Mouse (Mus musculus): ENCODE results near the gene Camkv. TPM values are rescaled to one million over a fixed set of nuclear protein-coding genes. Genes with fewer than 3 reads are reported as not detected.

Gene Camkv
- polyA plus RNA-seq (2012; rRNA removed), result 14.2 and 16.7 TPM in 2 replicates
- polyA plus RNA-seq (2014; fragmentation: Nextera tagmentation; extraction: Ambion mirVana), result 3.5 and 4.5 TPM in 2 replicates

- no peaks in the 10 kb centered on the region for H3K27me3 ChIP-seq (ENCODE audit: control insufficient read depth, insufficient read depth, low read length)
- H3K27ac ChIP-seq (replicated peaks; ENCODE audit: low read depth, low read length), result no peak within 1 kb of the TSS
- ATAC-seq (ENCODE audit: low FRiP score, low read depth) (no peak), DNase-seq (ENCODE audit: low spot score) (no peak)
- H3K36me3 ChIP-seq (ENCODE audit: control insufficient read depth, insufficient read depth, low read length), result no peaks in the 10 kb centered on the region
- H3K9ac ChIP-seq (ENCODE audit: low read depth, low read length, severe bottlenecking), result peak within 1 kb of the TSS; percentile 68
- WGBS, result 2% methylated on average over 3 of the region's 3 CpGs
- H3K4me2 ChIP-seq (replicated peaks; ENCODE audit: low read depth, low read length, severe bottlenecking), result peak within 1 kb of the TSS; percentile 97
- no peaks in the 10 kb centered on the region for H3K9me3 ChIP-seq (ENCODE audit: control insufficient read depth, low read length)
- H3K4me1 ChIP-seq (ENCODE audit: control insufficient read depth, insufficient read depth, low read length), result peaks cover 11% of the 10 kb centered on the region
- H3K4me3 ChIP-seq (replicated peaks; ENCODE audit: low read length), result peak within 1 kb of the TSS; percentile 57
- TF ChIP-seq POLR2A (IDR thresholded peaks at IDR 0.05; ENCODE audit: borderline replicate concordance, extremely low read depth, insufficient read depth, insufficient read length), result no peak
Measured at GRCm38 (mm10) chr9:107935374-107935773, at the start of gene Camkv. Camkv (plus strand) TSS chr9:107935674.

GRCm38 (mm10) chr9:107887804-107888266 lies 47.6 kb upstream of the Camkv start, which contains the start of gene Mon1a:
Mon1a (plus strand) TSS chr9:107888151.
- ATAC-seq (ENCODE audit: low FRiP score, low read depth), result peak; percentile 93
- 1% methylated on average over 28 of the region's 28 CpGs for WGBS
- H3K4me3 ChIP-seq (replicated peaks; ENCODE audit: low read length), result peak within 1 kb of the TSS; percentile 75
- H3K4me2 ChIP-seq (replicated peaks; ENCODE audit: low read depth, low read length, severe bottlenecking), result peak within 1 kb of the TSS; percentile 65
- no peaks in the 10 kb centered on the region for H3K27me3 ChIP-seq (ENCODE audit: control insufficient read depth, insufficient read depth, low read length)
- 0 out of 2 replicates have a peak, but pooled peaks have one; percentile 19 for TF ChIP-seq POLR2A (IDR thresholded peaks at IDR 0.05; ENCODE audit: borderline replicate concordance, extremely low read depth, insufficient read depth, insufficient read length)
- H3K27ac ChIP-seq (replicated peaks; ENCODE audit: low read depth, low read length), result peak within 1 kb of the TSS; percentile 55; the same call in 1 of the 2 replicates
- peak; percentile 82 for DNase-seq (ENCODE audit: low spot score)
- peak within 1 kb of the TSS; percentile 66 for H3K9ac ChIP-seq (ENCODE audit: low read depth, low read length, severe bottlenecking)
- no peaks in the 10 kb centered on the region for H3K9me3 ChIP-seq (ENCODE audit: control insufficient read depth, low read length)
- H3K4me1 ChIP-seq (ENCODE audit: control insufficient read depth, insufficient read depth, low read length), result no peaks in the 10 kb centered on the region
- no peaks in the 10 kb centered on the region for H3K36me3 ChIP-seq (ENCODE audit: control insufficient read depth, insufficient read depth, low read length)

- peak overlapping the region; percentile 65 for H3K4me2 ChIP-seq (replicated peaks; ENCODE audit: low read depth, low read length, severe bottlenecking)
- TF ChIP-seq POLR2A (IDR thresholded peaks at IDR 0.05; ENCODE audit: borderline replicate concordance, extremely low read depth, insufficient read depth, insufficient read length), result no peak
- DNase-seq (ENCODE audit: low spot score) (peak; percentile 18), ATAC-seq (ENCODE audit: low FRiP score, low read depth) (peak; percentile 79)
- H3K4me1 ChIP-seq (ENCODE audit: control insufficient read depth, insufficient read depth, low read length), result no peaks in the 10 kb centered on the region
- H3K36me3 ChIP-seq (ENCODE audit: control insufficient read depth, insufficient read depth, low read length), result no peaks in the 10 kb centered on the region
- peak overlapping the region; percentile 55; the same call in 1 of the 2 replicates for H3K27ac ChIP-seq (replicated peaks; ENCODE audit: low read depth, low read length)
- 0% methylated on average over 18 of the region's 18 CpGs for WGBS
- peak overlapping the region; percentile 66 for H3K9ac ChIP-seq (ENCODE audit: low read depth, low read length, severe bottlenecking)
- peak overlapping the region; percentile 75 for H3K4me3 ChIP-seq (replicated peaks; ENCODE audit: low read length)
- H3K27me3 ChIP-seq (ENCODE audit: control insufficient read depth, insufficient read depth, low read length), result no peaks in the 10 kb centered on the region
- no peaks in the 10 kb centered on the region for H3K9me3 ChIP-seq (ENCODE audit: control insufficient read depth, low read length)
Measured at GRCm38 (mm10) chr9:107888267-107888850, 47.1 kb upstream of the Camkv start.

GRCm38 (mm10) chr9:107890260-107890659 lies 45.2 kb upstream of the Camkv start:
- H3K4me1 ChIP-seq (ENCODE audit: control insufficient read depth, insufficient read depth, low read length), result no peaks in the 10 kb centered on the region
- DNase-seq (ENCODE audit: low spot score), result no peak
- no peak overlapping the region for H3K4me3 ChIP-seq (replicated peaks; ENCODE audit: low read length)
- H3K27ac ChIP-seq (replicated peaks; ENCODE audit: low read depth, low read length), result no peak overlapping the region
- no peaks in the 10 kb centered on the region for H3K9me3 ChIP-seq (ENCODE audit: control insufficient read depth, low read length)
- no peak overlapping the region for H3K4me2 ChIP-seq (replicated peaks; ENCODE audit: low read depth, low read length, severe bottlenecking)
- no peak for ATAC-seq (ENCODE audit: low FRiP score, low read depth)
- H3K36me3 ChIP-seq (ENCODE audit: control insufficient read depth, insufficient read depth, low read length), result no peaks in the 10 kb centered on the region
- H3K9ac ChIP-seq (ENCODE audit: low read depth, low read length, severe bottlenecking), result no peak overlapping the region
- no peak for TF ChIP-seq POLR2A (IDR thresholded peaks at IDR 0.05; ENCODE audit: borderline replicate concordance, extremely low read depth, insufficient read depth, insufficient read length)
- WGBS, result 79% methylated on average over 6 of the region's 6 CpGs
- no peaks in the 10 kb centered on the region for H3K27me3 ChIP-seq (ENCODE audit: control insufficient read depth, insufficient read depth, low read length)

GRCm38 (mm10) chr9:107891023-107891422 lies 44.5 kb upstream of the Camkv start:
- no peak for DNase-seq (ENCODE audit: low spot score)
- no peaks in the 10 kb centered on the region for H3K9me3 ChIP-seq (ENCODE audit: control insufficient read depth, low read length)
- no peaks in the 10 kb centered on the region for H3K27me3 ChIP-seq (ENCODE audit: control insufficient read depth, insufficient read depth, low read length)
- no peak overlapping the region for H3K9ac ChIP-seq (ENCODE audit: low read depth, low read length, severe bottlenecking)
- H3K4me1 ChIP-seq (ENCODE audit: control insufficient read depth, insufficient read depth, low read length), result no peaks in the 10 kb centered on the region
- no peak overlapping the region for H3K27ac ChIP-seq (replicated peaks; ENCODE audit: low read depth, low read length)
- H3K4me3 ChIP-seq (replicated peaks; ENCODE audit: low read length), result no peak overlapping the region
- no peak overlapping the region for H3K4me2 ChIP-seq (replicated peaks; ENCODE audit: low read depth, low read length, severe bottlenecking)
- TF ChIP-seq POLR2A (IDR thresholded peaks at IDR 0.05; ENCODE audit: borderline replicate concordance, extremely low read depth, insufficient read depth, insufficient read length), result no peak
- ATAC-seq (ENCODE audit: low FRiP score, low read depth), result no peak
- no peaks in the 10 kb centered on the region for H3K36me3 ChIP-seq (ENCODE audit: control insufficient read depth, insufficient read depth, low read length)
- 100% methylated on average over 1 of the region's 1 CpGs for WGBS

All from limb, embryonic 14.5 days (tissue).